Mouse (Mus musculus) forebrain, embryonic 10.5 days (tissue): ENCODE data around the gene 4430402I18Rik. TPM values are rescaled to one million over a fixed set of nuclear protein-coding genes. Genes with fewer than 3 reads are reported as not detected.

Experiments used
- DNase-seq: peaks from one replicate; pipeline ENCODE4 v3.0.0-alpha.2; 2017; ENCODE audit warnings: low spot score; ENCODE audit errors: extremely low spot score
- H3K27ac ChIP-seq: fragments of 300-500 bp; sonication (generic); 2 replicates; pipeline ENCODE4 v1.5.1; 2016; ENCODE audit warnings: mild to moderate bottlenecking
- H3K27me3 ChIP-seq: fragments of 300-500 bp; sonication (generic); 2 replicates; pipeline ENCODE4 v1.6.1; 2016; ENCODE audit warnings: mild to moderate bottlenecking; ENCODE audit not compliant: poor library complexity, severe bottlenecking
- H3K36me3 ChIP-seq: fragments of 300-500 bp; sonication (generic); replicated peaks from 2 replicates; pipeline ENCODE4 v1.6.1; 2016; ENCODE audit warnings: mild to moderate bottlenecking, moderate library complexity
- H3K4me1 ChIP-seq: fragments of 300-500 bp; sonication (generic); 2 replicates; pipeline ENCODE4 v1.6.1; 2016
- H3K4me3 ChIP-seq: fragments of 300-500 bp; sonication (generic); 2 replicates; pipeline ENCODE4 v1.5.1; 2016; ENCODE audit warnings: mild to moderate bottlenecking, moderate library complexity
- H3K9me3 ChIP-seq: fragments of 300-500 bp; sonication (generic); 2 replicates; pipeline ENCODE4 v1.6.1; 2016; ENCODE audit warnings: mild to moderate bottlenecking, moderate library complexity
- WGBS: fragments of 180-500 bp; shearing (Covaris S2); methylation state at CpG from one replicate; pipeline ENCODE4 v1.1.7; 2016; 5-methylcytosine and 5-hydroxymethylcytosine counted together
- polyA plus RNA-seq: library from polyadenylated mRNA; unstranded; fragments of >200 nt; fragmentation: Nextera tagmentation; extraction: Ambion mirVana; gene quantifications from 2 replicates; pipeline ENCODE4 v1.2.1, GENCODE M21; 2016

Gene 4430402I18Rik
- polyA plus RNA-seq, 1 experiment from 2014 or later, result 0.46 TPM

GRCm38 (mm10) chr19:28991391-28991790 is 23.8 kb upstream of the 4430402I18Rik start:
- peaks cover 17% of the 10 kb centered on the region for H3K4me1 ChIP-seq
- 68% methylated on average over 5 of the region's 5 CpGs for WGBS
- DNase-seq, result no peak
- H3K27me3 ChIP-seq, result no peaks in the 10 kb centered on the region
- peaks cover 43% of the 10 kb centered on the region for H3K36me3 ChIP-seq
- H3K9me3 ChIP-seq, result no peaks in the 10 kb centered on the region
- H3K4me3 ChIP-seq, result peak overlapping the region; percentile 96
- H3K27ac ChIP-seq, result peak overlapping the region; percentile 95; the same call in 1 of the 2 replicates

GRCm38 (mm10) chr19:28990590-28991221 is 23.1 kb upstream of the 4430402I18Rik start:
- WGBS, result under 1% methylated on average over 41 of the region's 41 CpGs
- H3K9me3 ChIP-seq, result no peaks in the 10 kb centered on the region

GRCm38 (mm10) chr19:28990194-28990589 is 22.6 kb upstream of the 4430402I18Rik start, which contains the start of gene Cdc37l1:
TSS of gene Cdc37l1 (plus strand) at chr19:28990352.
- Histone ChIP-seq H3K4me1 (peaks cover 17% of the 10 kb centered on the region), H3K36me3 (peaks cover 31% of the 10 kb centered on the region), H3K27me3 (no peaks in the 10 kb centered on the region), H3K4me3 (peak within 1 kb of the TSS; percentile 96), H3K9me3 (no peaks in the 10 kb centered on the region), H3K27ac (peak within 1 kb of the TSS; percentile 95)
- WGBS, result under 1% methylated on average over 37 of the region's 37 CpGs
- DNase-seq, result peak; percentile 99

More at GRCm38 (mm10) chr19:28990590-28991221, 23.1 kb upstream of the 4430402I18Rik start:
- Histone ChIP-seq H3K27me3 (no peaks in the 10 kb centered on the region), H3K4me1 (peaks cover 17% of the 10 kb centered on the region), H3K36me3 (peaks cover 36% of the 10 kb centered on the region), H3K27ac (peak overlapping the region; percentile 95), H3K4me3 (peak overlapping the region; percentile 96)
- no peak for DNase-seq

GRCm38 (mm10) chr19:28989515-28989914 is 21.9 kb upstream of the 4430402I18Rik start:
- Histone ChIP-seq H3K36me3 (peaks cover 24% of the 10 kb centered on the region), H3K4me1 (peaks cover 17% of the 10 kb centered on the region), H3K4me3 (peak overlapping the region; percentile 96), H3K9me3 (no peaks in the 10 kb centered on the region), H3K27ac (peak overlapping the region; percentile 95), H3K27me3 (no peaks in the 10 kb centered on the region)
- no peak for DNase-seq
- 77% methylated on average over 8 of the region's 8 CpGs for WGBS

GRCm38 (mm10) chr19:28982617-28983016 is 15.0 kb upstream of the 4430402I18Rik start:
- 85% methylated on average over 7 of the region's 7 CpGs for WGBS
- H3K27me3 ChIP-seq, result no peaks in the 10 kb centered on the region
- H3K4me3 ChIP-seq, result no peak overlapping the region
- no peaks in the 10 kb centered on the region for H3K4me1 ChIP-seq
- DNase-seq, result no peak
- H3K27ac ChIP-seq, result no peak overlapping the region
- H3K36me3 ChIP-seq, result no peaks in the 10 kb centered on the region
- no peaks in the 10 kb centered on the region for H3K9me3 ChIP-seq

DNA sequence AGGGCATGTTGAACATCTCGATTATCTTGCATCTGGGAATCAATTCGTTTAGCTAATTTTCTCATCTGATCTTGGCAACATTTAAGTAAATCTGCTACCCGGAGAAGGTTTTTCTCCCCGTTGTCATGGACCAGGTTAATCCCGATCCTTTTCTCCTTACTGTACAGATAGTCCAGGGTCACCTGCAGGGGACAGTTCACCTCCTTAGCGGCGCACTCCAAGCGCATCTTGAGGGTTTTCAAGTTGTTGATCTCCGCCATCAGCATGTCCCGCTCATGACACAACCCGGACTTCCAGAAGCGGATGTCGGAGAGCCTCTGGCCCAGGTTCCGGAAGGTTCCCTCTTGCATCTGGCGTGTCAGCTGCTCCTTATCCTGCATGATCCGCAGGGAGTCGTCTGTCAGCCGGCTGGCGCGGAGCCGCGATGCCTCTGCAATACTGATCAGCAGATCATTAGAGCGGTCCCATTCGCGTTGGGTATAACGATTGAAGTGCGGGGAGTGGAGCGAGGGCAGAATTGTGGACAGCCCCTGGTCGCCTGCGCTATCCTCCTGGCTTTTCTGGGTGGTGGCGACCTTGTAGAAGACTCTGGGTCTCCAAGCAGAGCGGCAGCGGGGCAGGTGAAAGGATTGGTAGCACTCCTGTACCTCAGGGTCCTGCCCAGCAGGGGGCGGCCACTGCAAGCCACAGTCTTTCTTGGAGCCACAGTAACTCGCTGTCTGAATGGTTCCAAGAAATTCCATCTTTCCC is 7.4 kb upstream of the 4430402I18Rik start:
- Histone ChIP-seq H3K4me3 (peak overlapping the region; percentile 52), H3K9me3 (no peaks in the 10 kb centered on the region), H3K36me3 (no peaks in the 10 kb centered on the region), H3K27ac (peak overlapping the region; percentile 32; the same call in 1 of the 2 replicates), H3K4me1 (peaks cover 8% of the 10 kb centered on the region), H3K27me3 (peaks cover 17% of the 10 kb centered on the region)
- 18% methylated on average over 35 of the region's 35 CpGs for WGBS
- peak; percentile 75 for DNase-seq

- H3K36me3 ChIP-seq, result no peaks in the 10 kb centered on the region
- H3K4me1 ChIP-seq, result peaks cover 14% of the 10 kb centered on the region
- 75% methylated on average over 11 of the region's 11 CpGs for WGBS
- H3K9me3 ChIP-seq, result no peaks in the 10 kb centered on the region
- no peak overlapping the region for H3K27ac ChIP-seq
- H3K27me3 ChIP-seq, result peaks cover 33% of the 10 kb centered on the region
- no peak for DNase-seq
- H3K4me3 ChIP-seq, result no peak overlapping the region
Observed at GRCm38 (mm10) chr19:28970251-28970650, 2.7 kb upstream of the 4430402I18Rik start.

GRCm38 (mm10) chr19:28969231-28969630 is 1.6 kb upstream of the 4430402I18Rik start:
- H3K27ac ChIP-seq, result no peak overlapping the region
- H3K4me1 ChIP-seq, result peaks cover 17% of the 10 kb centered on the region
- no peak overlapping the region for H3K4me3 ChIP-seq
- no peak for DNase-seq
- peaks cover 33% of the 10 kb centered on the region for H3K27me3 ChIP-seq
- no peaks in the 10 kb centered on the region for H3K36me3 ChIP-seq
- WGBS, result 80% methylated on average over 5 of the region's 5 CpGs
- H3K9me3 ChIP-seq, result no peaks in the 10 kb centered on the region

GRCm38 (mm10) chr19:28968178-28968577 is 578 bp upstream of the 4430402I18Rik start:
- Histone ChIP-seq H3K4me1 (peaks cover 22% of the 10 kb centered on the region), H3K27ac (no peak overlapping the region), H3K27me3 (peaks cover 28% of the 10 kb centered on the region), H3K9me3 (no peaks in the 10 kb centered on the region), H3K4me3 (no peak overlapping the region), H3K36me3 (no peaks in the 10 kb centered on the region)
- no peak for DNase-seq
- WGBS, result 81% methylated on average over 4 of the region's 4 CpGs

DNA sequence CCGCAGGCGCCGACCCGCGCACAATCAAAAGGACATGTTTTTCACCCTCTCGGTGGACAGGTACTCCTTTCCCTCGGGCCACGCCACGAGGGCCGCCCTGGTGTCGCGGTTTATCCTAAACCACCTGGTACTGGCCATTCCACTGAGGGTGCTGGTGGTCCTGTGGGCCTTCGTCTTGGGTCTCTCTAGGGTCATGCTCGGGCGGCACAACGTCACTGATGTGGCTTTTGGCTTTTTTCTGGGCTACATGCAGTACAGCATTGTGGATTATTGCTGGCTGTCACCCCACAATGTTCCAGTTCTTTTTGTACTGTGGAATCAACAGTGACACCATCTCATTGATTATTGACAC is 3.1 kb downstream of the 4430402I18Rik start:
- H3K27me3 ChIP-seq, result peaks cover 49% of the 10 kb centered on the region
- peak overlapping the region; percentile 90 for H3K4me3 ChIP-seq
- DNase-seq, result no peak
- H3K36me3 ChIP-seq, result no peaks in the 10 kb centered on the region
- H3K27ac ChIP-seq, result peak overlapping the region; percentile 91
- peaks cover 22% of the 10 kb centered on the region for H3K4me1 ChIP-seq
- 3% methylated on average over 16 of the region's 16 CpGs for WGBS
- H3K9me3 ChIP-seq, result no peaks in the 10 kb centered on the region

- under 1% methylated on average over 72 of the region's 73 CpGs for WGBS
- Histone ChIP-seq H3K27me3 (peaks cover 49% of the 10 kb centered on the region), H3K27ac (peak within 1 kb of the TSS; percentile 91), H3K4me3 (peak within 1 kb of the TSS; percentile 90), H3K9me3 (no peaks in the 10 kb centered on the region), H3K4me1 (peaks cover 22% of the 10 kb centered on the region), H3K36me3 (no peaks in the 10 kb centered on the region)
- peak; percentile 68 for DNase-seq
Observed at GRCm38 (mm10) chr19:28963842-28964551, 3.6 kb downstream of the 4430402I18Rik start, which contains the start of gene Plpp6. TSS of gene Plpp6 (plus strand) at chr19:28963953.

DNA sequence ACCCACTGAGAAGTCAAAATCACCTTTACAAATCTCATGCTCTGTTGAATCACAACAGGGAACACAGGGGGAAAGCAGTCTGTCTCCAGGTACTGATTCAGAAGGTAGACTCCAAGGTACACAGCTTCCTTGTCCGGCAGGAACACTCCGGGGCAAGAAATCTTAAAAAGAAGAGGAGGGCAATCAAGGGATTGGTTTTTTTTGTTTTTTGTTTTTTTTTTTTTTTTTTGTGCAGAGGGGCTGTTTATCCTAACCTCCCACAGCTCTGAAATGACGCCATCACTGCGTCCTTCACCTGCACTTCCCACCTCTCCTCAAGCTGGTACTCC is 4.1 kb downstream of the 4430402I18Rik start:
- 5% methylated on average over 4 of the region's 4 CpGs for WGBS
- Histone ChIP-seq H3K36me3 (no peaks in the 10 kb centered on the region), H3K9me3 (no peaks in the 10 kb centered on the region), H3K4me1 (peaks cover 22% of the 10 kb centered on the region), H3K27ac (peak overlapping the region; percentile 91), H3K27me3 (peaks cover 49% of the 10 kb centered on the region), H3K4me3 (peak overlapping the region; percentile 90)
- DNase-seq, result no peak
